Mouse (Mus musculus) cerebellum, adult 11 months (tissue): ENCODE results near the gene Entpd2.
A peak's percentile ranks its signal among the peaks of the same experiment; 100 is the strongest.

Source experiments
- DNase-seq: peaks from one replicate; pipeline ENCODE4 v3.0.0; 2022

The Entpd2 gene

GRCm38 (mm10) chr2:25430395-25431233 lies 34.9 kb downstream of the Entpd2 start:
- no peak for DNase-seq

- no peak for DNase-seq
Observed at GRCm38 (mm10) chr2:25431308-25431855, 35.7 kb downstream of the Entpd2 start.

GRCm38 (mm10) chr2:25432326-25433098 lies 36.8 kb downstream of the Entpd2 start:
- no peak for DNase-seq

- DNase-seq: no peak
Observed at GRCm38 (mm10) chr2:25433101-25433500, 37.4 kb downstream of the Entpd2 start.

- peak; percentile 94 for DNase-seq
Observed at GRCm38 (mm10) chr2:25434292-25434691, 38.6 kb downstream of the Entpd2 start.

- peak; percentile 25 for DNase-seq
Observed at GRCm38 (mm10) chr2:25436286-25436820, 40.7 kb downstream of the Entpd2 start.

- DNase-seq: no peak
Observed at GRCm38 (mm10) chr2:25441067-25441466, 45.4 kb downstream of the Entpd2 start.

- no peak for DNase-seq
Observed at GRCm38 (mm10) chr2:25442682-25443081, 47.0 kb downstream of the Entpd2 start.
